Mouse (Mus musculus) heart, embryonic 11.5 days (tissue): ENCODE data around the gene Wscd2. TPM values are rescaled to one million over a fixed set of nuclear protein-coding genes. Genes with fewer than 3 reads are reported as not detected.

Source experiments
- ATAC-seq: fragments of 200-750 bp; cut with Nextera tagmentation; replicated peaks from 2 replicates; pipeline ENCODE4 v1.8.0; 2017; ENCODE audit warnings: moderate library complexity; ENCODE audit not compliant: insufficient number of reproducible peaks, low FRiP score, low TSS enrichment
- H3K27ac ChIP-seq: fragments of 300-500 bp; sonication (generic); 2 replicates; pipeline ENCODE4 v1.5.1; 2014; ENCODE audit warnings: mild to moderate bottlenecking, low read depth, low read length
- H3K27me3 ChIP-seq: fragments of 300-500 bp; sonication (generic); 2 replicates; pipeline ENCODE4 v1.6.1; 2014; ENCODE audit warnings: mild to moderate bottlenecking, low read length, mixed read lengths; ENCODE audit not compliant: control insufficient read depth, insufficient read depth
- H3K36me3 ChIP-seq: fragments of 300-500 bp; sonication (generic); 2 replicates; pipeline ENCODE4 v1.6.1; 2014; ENCODE audit warnings: mild to moderate bottlenecking, low read length, moderate library complexity, mixed read lengths; ENCODE audit not compliant: control insufficient read depth, insufficient read depth
- H3K4me1 ChIP-seq: fragments of 300-500 bp; sonication (generic); 2 replicates; pipeline ENCODE4 v1.6.1; 2014; ENCODE audit warnings: low read length; ENCODE audit not compliant: control insufficient read depth, insufficient read depth
- H3K4me2 ChIP-seq: fragments of 300-500 bp; sonication (generic); 2 replicates; pipeline ENCODE4 v1.6.1; 2014; ENCODE audit warnings: mild to moderate bottlenecking, moderate library complexity
- H3K4me3 ChIP-seq: fragments of 300-500 bp; sonication (generic); 2 replicates; pipeline ENCODE4 v1.5.1; 2014; ENCODE audit warnings: low read depth, low read length
- H3K9ac ChIP-seq: fragments of 300-500 bp; sonication (generic); 2 replicates; pipeline ENCODE4 v1.6.1; 2014; ENCODE audit warnings: mild to moderate bottlenecking, low read depth, low read length, moderate library complexity
- H3K9me3 ChIP-seq: fragments of 300-500 bp; sonication (generic); replicated peaks from 2 replicates; pipeline ENCODE4 v1.6.1; 2016; ENCODE audit warnings: low read length; ENCODE audit not compliant: control insufficient read depth
- WGBS: fragments of 180-500 bp; shearing (Covaris S2); extraction: QIAGEN DNeasy Blood & Tissue Kit; methylation state at CpG from one replicate; pipeline ENCODE4 v1.1.7; 2014; ENCODE audit not compliant: insufficient replicate concordance; 5-methylcytosine and 5-hydroxymethylcytosine counted together
- polyA plus RNA-seq: library from polyadenylated mRNA; unstranded; fragments of >200 nt; fragmentation: Nextera tagmentation; extraction: Ambion mirVana; gene quantifications from 2 replicates; pipeline ENCODE4 v1.2.1, GENCODE M21; 2014

Wscd2 gene
- 2.4 and 3.4 TPM in 2 replicates for polyA plus RNA-seq

DNA sequence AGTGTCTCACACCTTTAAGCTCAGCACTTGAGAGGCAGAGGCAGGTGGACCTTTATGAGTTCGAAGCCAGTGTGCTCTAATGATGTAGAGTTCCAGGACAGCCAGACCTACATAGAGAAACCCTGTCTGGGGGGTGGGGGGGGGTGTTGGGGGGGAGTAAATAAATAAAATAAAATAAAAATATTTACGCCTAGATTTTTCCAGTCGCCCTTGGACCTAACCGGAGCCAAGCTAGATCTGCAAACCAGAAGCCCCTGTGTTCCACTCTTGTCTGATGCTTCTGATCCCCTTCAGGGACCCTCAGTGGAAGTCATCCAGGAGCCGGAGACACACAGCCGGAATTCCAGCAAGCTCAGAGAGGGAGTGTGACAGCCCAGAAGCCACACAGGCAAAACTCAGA is at the start of gene Wscd2:
TSS of gene Wscd2 (plus strand) at position 301 of the 400 bp plus-strand sequence.
- Histone ChIP-seq H3K9ac (peak within 1 kb of the TSS; percentile 80), H3K4me1 (peaks cover 7% of the 10 kb centered on the region; the same call in 1 of the 2 replicates), H3K36me3 (no peaks in the 10 kb centered on the region), H3K9me3 (no peaks in the 10 kb centered on the region), H3K27me3 (peaks cover 25% of the 10 kb centered on the region), H3K4me2 (peak within 1 kb of the TSS; percentile 90), H3K4me3 (peak within 1 kb of the TSS; percentile 58), H3K27ac (no peak within 1 kb of the TSS)
- no peak for ATAC-seq
- WGBS: 66% methylated on average over 6 of the region's 6 CpGs

DNA sequence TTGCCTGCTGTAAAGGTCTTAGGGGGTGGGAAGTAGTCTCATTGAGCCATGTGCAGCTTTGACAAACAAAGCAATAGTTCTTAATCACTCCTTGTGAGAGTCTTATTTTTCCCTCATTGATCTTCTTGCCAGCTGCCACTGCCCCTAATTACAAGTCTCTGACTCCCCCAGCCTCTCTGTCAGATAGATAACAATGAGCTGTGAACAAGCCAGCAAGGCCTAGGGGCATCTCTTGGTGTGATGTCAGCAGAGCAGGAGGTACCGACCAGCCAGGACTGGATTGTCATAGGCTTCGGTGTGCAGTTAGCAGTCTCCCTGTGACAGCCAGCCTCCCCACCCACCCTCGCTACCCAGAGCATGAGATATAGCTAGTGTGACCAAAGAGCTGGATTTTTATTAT is 48.0 kb upstream of the Wscd2 start:
- WGBS: 56% methylated on average over 3 of the region's 3 CpGs
- no peaks in the 10 kb centered on the region for H3K36me3 ChIP-seq

DNA sequence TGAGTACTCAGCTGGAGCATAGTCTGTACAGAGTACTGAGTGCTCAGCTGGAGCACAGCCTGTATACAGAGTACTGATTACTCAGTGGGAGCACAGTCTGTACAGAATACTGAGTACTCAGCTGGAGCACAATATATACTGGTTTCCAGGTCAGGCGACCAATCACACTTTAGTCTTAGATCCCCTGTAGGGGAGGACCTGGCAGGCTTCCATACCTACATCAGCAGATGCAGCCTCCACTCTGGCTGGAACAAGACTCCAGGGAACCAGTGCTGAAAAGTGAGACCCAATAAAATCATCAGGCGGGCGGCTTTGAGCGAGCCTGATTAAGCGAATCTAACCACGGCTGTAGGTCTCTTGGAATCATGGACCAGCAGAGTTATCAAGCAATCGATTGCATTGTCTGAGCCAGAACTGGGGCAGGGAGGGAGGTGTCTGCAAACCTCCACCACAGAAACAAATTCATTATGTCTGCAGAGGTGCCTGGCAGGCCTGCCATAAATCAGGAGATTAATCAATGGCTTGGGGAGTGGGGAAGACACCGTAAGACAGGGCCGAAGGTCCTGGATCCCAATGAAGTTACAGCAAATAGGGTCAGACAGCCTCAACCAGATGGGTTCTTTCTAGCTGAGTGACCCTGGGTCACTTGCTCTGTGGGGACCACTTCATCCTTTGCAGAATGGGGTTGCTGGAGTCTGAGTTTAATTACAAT is 42.0 kb upstream of the Wscd2 start:
- Histone ChIP-seq H3K9ac (no peak overlapping the region), H3K36me3 (no peaks in the 10 kb centered on the region), H3K4me3 (no peak overlapping the region), H3K27ac (no peak overlapping the region), H3K9me3 (no peaks in the 10 kb centered on the region), H3K27me3 (no peaks in the 10 kb centered on the region), H3K4me2 (no peak overlapping the region), H3K4me1 (no peaks in the 10 kb centered on the region)
- 78% methylated on average over 9 of the region's 9 CpGs for WGBS
- no peak for ATAC-seq

More for the DNA sequence above, 48.0 kb upstream of the Wscd2 start:
- Histone ChIP-seq H3K9me3 (no peaks in the 10 kb centered on the region), H3K9ac (no peak overlapping the region), H3K4me3 (no peak overlapping the region), H3K27ac (no peak overlapping the region), H3K4me1 (no peaks in the 10 kb centered on the region), H3K4me2 (no peak overlapping the region), H3K27me3 (no peaks in the 10 kb centered on the region)
- no peak for ATAC-seq

DNA sequence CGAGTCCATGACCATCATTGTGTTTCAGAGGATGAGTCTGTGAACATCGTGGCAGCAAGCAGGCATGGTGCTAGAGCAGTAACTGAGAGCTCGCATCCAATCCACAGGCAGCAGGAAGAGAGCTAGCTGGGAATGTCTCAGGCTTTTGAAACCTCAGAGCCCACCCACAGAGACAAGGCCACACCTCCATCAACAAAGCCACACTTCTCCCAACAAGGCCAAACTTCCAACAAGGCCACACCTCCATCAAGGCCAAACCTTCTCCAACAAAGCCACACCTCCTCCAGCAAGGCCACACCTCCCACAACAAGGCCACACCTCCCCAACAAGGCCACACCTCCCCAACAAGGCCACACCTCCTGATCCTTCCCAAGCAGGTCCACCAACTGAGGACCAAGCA is 40.8 kb upstream of the Wscd2 start:
- H3K9me3 ChIP-seq: no peaks in the 10 kb centered on the region
- H3K4me3 ChIP-seq: no peak overlapping the region
- H3K4me2 ChIP-seq: no peak overlapping the region
- 67% methylated on average over 3 of the region's 3 CpGs for WGBS
- no peak for ATAC-seq
- no peaks in the 10 kb centered on the region for H3K27me3 ChIP-seq
- no peaks in the 10 kb centered on the region for H3K36me3 ChIP-seq
- 0 out of 2 replicates have a peak, but pooled peaks cover 2% of the 10 kb centered on the region for H3K4me1 ChIP-seq
- no peak overlapping the region for H3K27ac ChIP-seq
- H3K9ac ChIP-seq: no peak overlapping the region

DNA sequence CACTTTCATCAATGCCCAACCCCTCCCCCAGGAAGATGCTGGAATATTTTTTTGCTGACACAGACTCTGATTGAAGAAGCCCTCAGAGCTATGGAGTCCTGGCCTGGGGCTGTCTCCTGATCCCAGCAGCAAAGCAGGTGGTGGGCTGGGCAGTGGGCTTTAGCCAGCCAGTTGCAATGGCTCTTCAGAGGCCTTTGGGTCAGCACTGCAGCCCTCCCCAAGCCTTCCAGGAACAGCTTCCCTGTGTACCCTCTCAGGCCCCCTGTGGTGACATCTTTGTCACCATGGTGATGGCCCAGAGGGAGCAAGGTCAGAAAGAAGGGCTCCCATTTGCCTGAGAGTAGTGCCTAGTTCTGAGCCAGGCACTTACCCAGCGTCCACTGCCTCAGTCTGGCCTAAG is 37.4 kb upstream of the Wscd2 start:
- Histone ChIP-seq H3K9me3 (no peaks in the 10 kb centered on the region), H3K27me3 (0 out of 2 replicates have a peak, but pooled peaks cover 3% of the 10 kb centered on the region), H3K4me3 (no peak overlapping the region), H3K4me1 (0 out of 2 replicates have a peak, but pooled peaks cover 2% of the 10 kb centered on the region), H3K4me2 (no peak overlapping the region), H3K27ac (no peak overlapping the region), H3K36me3 (no peaks in the 10 kb centered on the region), H3K9ac (no peak overlapping the region)
- no peak for ATAC-seq
- 8% methylated on average over 1 of the region's 1 CpGs for WGBS

DNA sequence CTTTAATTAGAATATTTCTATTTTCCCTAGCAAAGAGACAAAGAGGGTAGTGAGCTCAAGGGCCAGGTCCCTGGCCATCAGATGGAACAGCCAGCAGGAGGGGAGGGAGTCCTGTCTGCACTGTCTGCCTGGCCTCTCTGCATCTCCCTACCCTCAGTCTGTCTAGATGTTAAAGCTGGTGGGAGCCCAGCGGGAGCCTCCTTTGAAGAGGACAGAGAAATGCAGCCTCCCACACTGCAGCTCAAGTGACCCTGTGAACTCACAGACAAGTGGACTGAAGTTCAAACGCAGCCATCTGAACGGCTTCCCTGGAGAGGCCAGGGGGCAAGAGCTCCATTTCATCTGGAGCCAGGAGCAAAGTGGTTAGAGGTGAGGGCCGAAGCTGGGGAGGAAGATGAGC is 36.8 kb upstream of the Wscd2 start:
- Histone ChIP-seq H3K27me3 (0 out of 2 replicates have a peak, but pooled peaks cover 3% of the 10 kb centered on the region), H3K9me3 (no peaks in the 10 kb centered on the region), H3K4me1 (0 out of 2 replicates have a peak, but pooled peaks cover 2% of the 10 kb centered on the region), H3K36me3 (no peaks in the 10 kb centered on the region), H3K9ac (no peak overlapping the region), H3K4me2 (no peak overlapping the region), H3K4me3 (no peak overlapping the region), H3K27ac (no peak overlapping the region)
- ATAC-seq: no peak
- WGBS: 6% methylated on average over 4 of the region's 4 CpGs

DNA sequence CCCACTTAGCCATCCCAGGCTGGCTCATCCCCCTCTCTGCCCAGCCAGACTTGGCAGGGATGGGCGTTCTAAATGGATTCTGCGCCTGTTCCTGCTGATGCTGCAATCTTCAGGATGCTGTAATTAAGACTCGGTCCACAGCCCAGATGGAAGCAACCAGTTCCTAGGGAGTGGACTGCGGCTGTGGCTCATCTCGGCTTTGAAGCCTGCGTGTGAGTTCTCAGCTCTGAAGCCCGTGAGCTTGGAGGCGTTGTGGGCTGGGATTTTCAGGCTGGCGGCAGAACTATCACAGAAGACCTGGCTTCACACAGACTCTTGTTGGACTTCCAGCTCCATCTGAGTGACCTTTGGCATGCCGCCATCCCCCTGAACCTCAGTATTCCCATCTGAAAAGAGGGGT is 34.1 kb upstream of the Wscd2 start:
- Histone ChIP-seq H3K4me1 (0 out of 2 replicates have a peak, but pooled peaks cover 2% of the 10 kb centered on the region), H3K9ac (no peak overlapping the region), H3K27ac (no peak overlapping the region), H3K9me3 (no peaks in the 10 kb centered on the region), H3K4me3 (no peak overlapping the region), H3K4me2 (no peak overlapping the region), H3K36me3 (no peaks in the 10 kb centered on the region), H3K27me3 (peaks cover 15% of the 10 kb centered on the region)
- no peak for ATAC-seq
- WGBS: 77% methylated on average over 10 of the region's 10 CpGs

DNA sequence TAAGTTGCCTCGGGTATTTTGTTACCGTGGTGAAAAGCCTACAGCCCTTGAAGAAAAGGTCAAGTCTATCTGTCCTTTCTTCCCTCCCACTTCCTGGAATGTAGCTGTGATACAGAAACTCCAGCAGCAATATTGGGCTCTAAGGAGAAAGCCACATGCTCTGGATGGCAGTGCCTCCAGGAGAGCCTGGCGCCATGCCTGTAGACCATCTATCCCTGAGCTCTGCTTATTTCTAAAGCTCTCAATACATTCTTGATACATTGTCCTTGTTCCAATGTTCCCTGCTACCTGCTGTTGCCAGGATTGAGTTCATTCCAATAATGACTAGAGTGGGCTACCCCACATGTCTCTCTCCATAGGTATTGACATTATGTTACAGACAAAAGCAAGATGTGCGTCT is 33.4 kb upstream of the Wscd2 start:
- no peak overlapping the region for H3K9ac ChIP-seq
- H3K36me3 ChIP-seq: no peaks in the 10 kb centered on the region
- H3K4me2 ChIP-seq: no peak overlapping the region
- no peak overlapping the region for H3K27ac ChIP-seq
- 87% methylated on average over 4 of the region's 4 CpGs for WGBS
- H3K9me3 ChIP-seq: no peaks in the 10 kb centered on the region
- H3K4me1 ChIP-seq: peaks cover 5% of the 10 kb centered on the region
- no peak for ATAC-seq
- H3K4me3 ChIP-seq: no peak overlapping the region
- peaks cover 19% of the 10 kb centered on the region for H3K27me3 ChIP-seq

DNA sequence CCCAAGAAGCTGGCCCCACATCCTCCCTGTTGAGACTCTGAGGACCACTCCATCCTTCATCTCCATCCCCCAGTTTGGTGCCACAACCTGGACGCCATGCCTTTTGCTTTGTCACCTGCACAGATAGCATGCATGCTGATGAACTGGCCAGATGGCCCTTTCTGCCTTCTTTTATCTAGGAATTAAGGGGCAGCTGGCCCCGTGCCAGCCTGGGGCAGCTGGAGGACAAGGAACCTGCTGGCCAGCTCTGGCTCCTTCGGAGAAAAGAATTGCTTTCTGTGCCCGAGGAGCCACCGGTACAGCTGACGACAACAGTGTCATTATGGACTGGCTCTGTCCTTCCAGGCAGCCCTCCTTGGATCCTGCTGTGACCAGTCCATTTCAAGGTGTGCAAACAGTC is 32.9 kb upstream of the Wscd2 start:
- H3K4me3 ChIP-seq: no peak overlapping the region
- H3K27ac ChIP-seq: no peak overlapping the region
- peaks cover 7% of the 10 kb centered on the region for H3K4me1 ChIP-seq
- no peaks in the 10 kb centered on the region for H3K36me3 ChIP-seq
- no peak overlapping the region for H3K4me2 ChIP-seq
- no peak overlapping the region for H3K9ac ChIP-seq
- no peaks in the 10 kb centered on the region for H3K9me3 ChIP-seq
- no peak for ATAC-seq
- peaks cover 24% of the 10 kb centered on the region for H3K27me3 ChIP-seq
- 79% methylated on average over 6 of the region's 6 CpGs for WGBS
